Mouse (Mus musculus): ENCODE data around the gene Tacc2.

The Tacc2 gene

DNA sequence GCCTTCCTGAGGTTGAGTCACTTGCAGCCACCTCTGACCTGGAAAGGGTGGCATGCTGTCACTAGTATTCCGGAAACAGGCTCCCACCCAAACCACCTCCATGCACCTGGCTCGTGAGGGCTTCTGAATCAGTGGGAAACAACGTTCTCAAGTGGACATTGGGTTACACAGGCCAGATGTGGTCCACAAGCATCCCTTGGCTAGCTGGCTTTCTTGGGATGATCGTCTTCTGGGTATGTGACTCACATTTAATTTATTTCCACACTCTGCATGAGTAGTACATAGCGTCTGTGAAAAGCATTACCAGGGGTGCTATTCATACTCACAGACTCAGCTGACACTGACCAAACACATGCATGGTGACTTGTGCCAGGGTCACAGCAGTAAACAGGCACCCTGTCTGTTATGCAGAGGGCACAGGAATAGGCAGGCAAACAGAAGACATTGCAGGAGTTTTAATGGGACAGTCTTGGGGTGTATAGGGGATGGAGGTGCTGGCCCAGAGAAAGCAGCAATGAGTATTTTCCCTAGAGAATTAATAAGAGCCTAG lies 205.3 kb downstream of the Tacc2 start:
- no peak for DNase-seq

DNA sequence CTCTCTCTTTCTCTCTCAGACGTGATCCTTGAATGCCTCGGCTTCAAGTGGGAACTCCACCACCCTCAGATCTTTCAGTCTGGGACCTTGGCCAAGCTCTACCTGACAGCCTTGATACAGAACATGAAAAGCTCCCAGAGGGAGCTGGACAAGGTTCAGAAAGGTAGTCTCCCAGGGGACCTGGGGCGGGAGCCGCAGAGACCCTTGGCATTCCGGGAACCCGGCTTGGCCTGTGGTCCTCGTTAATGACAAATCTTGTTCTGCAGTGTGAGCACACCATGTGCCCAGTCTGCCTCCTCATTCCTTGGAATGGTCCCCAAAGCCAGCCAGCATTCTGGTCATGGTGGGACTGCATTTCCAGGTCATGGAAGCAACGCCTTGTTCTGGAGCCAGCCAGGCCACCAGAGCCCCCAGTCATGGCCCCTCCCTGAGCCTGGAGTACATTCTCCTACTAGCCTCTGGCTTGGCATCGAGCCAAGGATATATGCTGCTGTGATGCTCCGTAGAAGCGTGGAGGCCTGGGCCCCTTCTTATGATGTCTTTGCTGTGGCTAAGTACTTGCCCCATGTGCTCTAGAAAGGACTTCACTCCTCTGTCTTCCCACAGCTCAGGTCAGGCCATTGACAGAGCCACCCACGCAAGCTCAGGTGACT lies 208.8 kb downstream of the Tacc2 start:
- peak; percentile 65 to 70 for DNase-seq

- peak in 1 of 2 experiments; percentile 21 for DNase-seq
Measured at GRCm38 (mm10) chr7:130786708-130787107, 209.5 kb downstream of the Tacc2 start.

DNA sequence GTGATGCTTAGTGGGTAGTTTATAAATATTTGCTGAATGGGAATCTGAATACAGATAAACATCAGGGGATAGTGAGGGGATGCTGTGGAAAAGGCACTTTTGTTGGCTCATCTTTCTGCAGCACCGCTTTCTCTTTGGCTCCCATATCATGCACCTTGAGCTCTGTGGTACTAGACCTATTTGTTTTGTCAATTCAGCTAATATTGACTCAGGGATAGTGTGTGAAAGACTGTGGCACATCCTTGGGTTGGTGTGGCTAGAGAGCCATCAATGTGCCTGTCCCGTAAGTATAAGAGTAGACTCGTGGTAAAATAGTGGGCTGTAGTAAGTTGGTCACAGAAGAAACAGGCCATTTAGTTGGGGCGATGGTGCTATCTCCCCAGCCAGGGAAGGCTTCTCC lies 210.3 kb downstream of the Tacc2 start:
- DNase-seq: no peak

DNA sequence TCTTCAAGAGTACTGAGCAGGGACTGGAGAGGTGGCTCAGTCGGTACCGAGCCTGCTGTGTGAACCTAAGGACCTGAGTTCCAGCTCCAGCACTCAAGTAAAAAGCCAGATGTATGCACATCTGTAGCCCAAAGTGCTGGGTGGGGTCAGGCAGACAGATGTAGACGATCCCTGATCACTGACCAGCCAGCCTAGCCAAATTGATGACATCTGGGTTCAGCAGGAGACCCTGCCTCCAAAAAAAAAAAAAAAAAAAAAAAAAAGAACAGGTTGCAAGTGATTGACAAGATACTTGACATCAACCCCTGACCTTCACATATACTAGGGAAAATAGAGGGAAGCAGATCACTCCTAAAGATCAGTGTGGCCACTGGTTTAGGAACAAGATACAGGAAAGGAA lies 211.7 kb downstream of the Tacc2 start:
- no peak for DNase-seq

DNA sequence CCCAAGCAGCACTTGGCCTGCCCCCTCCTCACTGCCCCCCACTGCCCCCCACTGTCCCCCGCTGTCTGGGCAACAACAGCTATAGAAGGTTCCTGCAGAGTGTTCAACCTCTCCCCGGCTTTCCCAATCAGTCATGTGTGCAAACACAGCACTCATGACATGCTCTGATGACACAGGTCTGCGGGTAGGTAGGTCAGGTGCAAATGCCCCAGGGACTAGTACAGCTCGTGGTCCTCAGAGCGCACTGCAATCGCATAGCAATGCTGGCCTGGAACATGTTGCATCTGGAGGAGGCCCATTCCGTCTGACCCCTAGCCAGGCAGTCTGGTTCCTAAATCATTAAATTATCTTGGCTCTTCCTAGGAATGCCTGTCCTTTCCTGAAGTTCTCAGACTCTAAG lies 212.2 kb downstream of the Tacc2 start:
- no peak for DNase-seq

DNA sequence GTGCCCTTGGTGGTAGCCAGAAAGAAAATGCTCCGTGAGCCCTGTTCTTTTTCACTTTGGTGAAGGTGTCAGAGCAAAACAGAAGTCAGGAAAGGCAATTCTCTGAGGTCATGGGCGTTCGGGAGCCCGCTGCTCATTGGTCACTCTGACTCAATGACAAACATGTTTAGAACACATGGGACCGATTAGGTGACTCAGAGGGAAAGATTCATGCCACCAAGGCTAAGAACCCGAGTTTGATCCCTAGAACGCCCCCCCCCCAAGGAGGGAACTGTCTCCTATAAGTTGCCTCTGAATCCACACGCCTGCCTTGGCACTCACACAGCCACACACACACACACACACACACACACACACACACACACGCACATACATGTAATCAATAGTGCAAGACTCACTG lies 216.4 kb downstream of the Tacc2 start:
- DNase-seq: no peak

- DNase-seq: no peak
Measured at GRCm38 (mm10) chr7:130796786-130797185, 219.5 kb downstream of the Tacc2 start.

DNA sequence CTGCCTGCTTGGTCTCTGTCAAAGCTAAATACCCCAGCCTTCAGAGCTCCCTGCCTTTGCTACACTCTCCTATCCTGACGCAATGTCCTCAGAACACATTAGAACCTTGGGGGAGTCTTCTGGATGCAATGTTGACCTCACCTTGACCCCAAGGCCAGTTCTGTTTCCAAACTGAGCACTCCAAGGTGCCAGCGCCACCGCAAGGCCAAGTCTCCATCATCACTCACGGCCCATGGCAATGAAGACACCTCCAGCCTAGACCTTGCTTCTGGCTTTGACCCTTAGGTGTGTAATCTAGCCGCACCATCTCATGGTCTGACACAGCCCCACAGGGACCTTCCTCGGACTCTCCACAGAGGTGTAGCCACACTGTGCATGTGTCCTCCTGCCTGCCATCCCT lies 220.3 kb downstream of the Tacc2 start:
- no peak for DNase-seq

GRCm38 (mm10) chr7:130799418-130799817 lies 222.2 kb downstream of the Tacc2 start:
- DNase-seq: no peak

DNA sequence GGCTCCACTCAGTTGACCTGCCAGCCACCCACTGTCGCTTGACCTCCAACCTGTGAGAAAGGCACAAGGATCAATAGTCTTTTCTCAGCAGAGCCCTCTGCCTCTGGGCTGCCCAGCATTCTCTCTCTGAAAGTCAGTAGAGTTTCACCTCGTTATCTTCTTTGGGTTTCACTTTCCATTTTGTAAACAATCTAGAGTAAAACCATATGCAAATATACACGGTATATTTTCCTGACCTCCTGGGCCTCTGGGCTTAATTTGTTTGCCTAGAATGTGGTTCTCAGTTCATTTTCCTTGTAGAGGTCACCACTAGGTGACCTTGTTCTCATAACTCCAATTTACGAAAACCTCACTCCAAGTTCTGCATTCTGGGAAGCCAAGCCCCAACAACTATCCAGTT lies 223.4 kb downstream of the Tacc2 start:
- no peak for DNase-seq

DNA sequence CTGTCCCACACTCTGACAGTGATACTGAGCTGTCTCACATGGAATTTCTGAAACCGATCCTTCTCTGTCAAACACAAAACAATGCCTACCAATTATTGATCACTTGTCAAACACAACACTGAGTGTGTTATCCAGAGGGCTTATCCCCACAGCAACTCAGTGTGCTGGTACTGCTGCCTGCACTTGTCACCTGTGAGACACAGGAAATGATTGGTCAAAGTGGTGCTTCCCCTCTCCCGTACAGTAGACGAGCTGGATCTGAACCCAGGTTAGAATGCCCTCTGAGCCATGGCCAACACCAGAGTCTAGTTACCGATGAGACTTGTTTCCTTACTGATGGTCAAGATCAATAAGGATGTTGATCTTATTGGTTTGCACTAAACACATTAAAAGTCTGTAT lies 224.6 kb downstream of the Tacc2 start:
- no peak for DNase-seq

GRCm38 (mm10) chr7:130803251-130803825 lies 226.1 kb downstream of the Tacc2 start:
- no peak for DNase-seq

DNA sequence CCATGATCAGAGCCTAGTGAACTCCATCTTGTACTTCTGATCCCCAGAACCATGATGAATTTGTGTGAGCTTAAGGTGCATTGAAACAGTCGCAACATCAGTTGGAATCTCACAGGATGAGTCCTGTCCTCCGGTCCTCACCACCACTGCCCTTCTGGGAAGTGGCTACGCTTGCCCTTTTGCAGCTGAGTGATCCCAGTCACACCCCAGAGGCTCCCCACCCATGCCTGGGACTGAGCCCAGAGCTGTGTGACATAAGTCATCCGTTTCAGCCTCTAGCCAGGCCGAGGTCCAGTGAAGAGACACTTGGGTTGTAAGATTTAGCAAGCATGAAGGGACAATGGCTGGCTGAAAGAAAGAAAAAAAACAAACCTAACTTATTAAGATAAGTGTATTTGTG lies 227.8 kb downstream of the Tacc2 start:
- peak in 1 of 2 experiments; percentile 19 for DNase-seq

- peak; percentile 25 to 39 for DNase-seq
Measured at GRCm38 (mm10) chr7:130807749-130808148, 230.5 kb downstream of the Tacc2 start.

- DNase-seq: no peak
Measured at GRCm38 (mm10) chr7:130808694-130809093, 231.5 kb downstream of the Tacc2 start.

- no peak for DNase-seq
Measured at GRCm38 (mm10) chr7:130810238-130810637, 233.0 kb downstream of the Tacc2 start.

DNA sequence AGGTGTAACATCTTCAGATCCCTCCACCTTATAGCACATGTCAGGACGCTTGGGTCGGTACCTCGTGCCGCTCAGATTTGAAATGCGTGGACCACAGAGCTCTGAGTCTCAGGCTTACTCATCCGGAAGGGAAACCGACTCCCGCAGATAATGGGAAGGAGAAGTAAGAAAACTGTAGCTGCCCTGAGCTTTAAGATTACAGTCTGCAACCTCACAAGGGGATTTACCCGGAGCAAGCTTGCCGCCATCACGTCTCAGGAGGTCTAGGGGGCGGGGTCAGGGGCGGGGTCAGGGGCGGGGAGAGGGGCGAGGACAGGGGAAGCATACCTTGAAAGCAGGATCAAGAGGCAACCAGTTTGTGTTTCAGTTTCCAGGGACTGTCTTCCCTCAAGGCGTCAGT lies 235.2 kb downstream of the Tacc2 start:
- DNase-seq: no peak
